Mouse (Mus musculus) hindbrain, embryonic 11.5 days (tissue): ENCODE measurements around the gene Pde7b. TPM values are rescaled to one million over a fixed set of nuclear protein-coding genes. Genes with fewer than 3 reads are reported as not detected.

Source experiments
- ATAC-seq: fragments of 200-750 bp; cut with Nextera tagmentation; 2 replicates; pipeline ENCODE4 v1.8.0; 2017; ENCODE audit warnings: mild to moderate bottlenecking, moderate TSS enrichment, moderate library complexity; ENCODE audit not compliant: low FRiP score
- DNase-seq: peaks from one replicate; pipeline ENCODE4 v3.0.0-alpha.2; 2015; ENCODE audit warnings: low spot score
- H3K27ac ChIP-seq: fragments of 300-500 bp; sonication (generic); 2 replicates; pipeline ENCODE4 v1.5.1; 2014; ENCODE audit warnings: mild to moderate bottlenecking, low read depth, low read length
- H3K27me3 ChIP-seq: fragments of 300-500 bp; sonication (generic); 2 replicates; pipeline ENCODE4 v1.6.1; 2014; ENCODE audit warnings: mild to moderate bottlenecking, low read length, moderate library complexity, mixed read lengths; ENCODE audit not compliant: control insufficient read depth, insufficient read depth
- H3K36me3 ChIP-seq: fragments of 300-500 bp; sonication (generic); 2 replicates; pipeline ENCODE4 v1.6.1; 2014; ENCODE audit warnings: mild to moderate bottlenecking, low read length, moderate library complexity, mixed read lengths; ENCODE audit not compliant: control insufficient read depth, insufficient read depth
- H3K4me1 ChIP-seq: fragments of 300-500 bp; sonication (generic); replicated peaks from 2 replicates; pipeline ENCODE4 v1.6.1; 2014; ENCODE audit warnings: low read length, mixed read lengths; ENCODE audit not compliant: control insufficient read depth, insufficient read depth
- H3K4me2 ChIP-seq: fragments of 300-500 bp; sonication (generic); replicated peaks from 2 replicates; pipeline ENCODE4 v1.6.1; 2014; ENCODE audit warnings: mild to moderate bottlenecking, low read depth, low read length
- H3K4me3 ChIP-seq: fragments of 300-500 bp; sonication (generic); 2 replicates; pipeline ENCODE4 v1.5.1; 2014; ENCODE audit warnings: low read depth, low read length
- H3K9ac ChIP-seq: fragments of 300-500 bp; sonication (generic); 2 replicates; pipeline ENCODE4 v1.6.1; 2014; ENCODE audit warnings: low read depth, low read length
- H3K9me3 ChIP-seq: fragments of 300-500 bp; sonication (generic); 2 replicates; pipeline ENCODE4 v1.6.1; 2016; ENCODE audit warnings: low read length; ENCODE audit not compliant: control insufficient read depth
- WGBS: fragments of 180-500 bp; shearing (Covaris S2); extraction: QIAGEN DNeasy Blood & Tissue Kit; methylation state at CpG from one replicate; pipeline ENCODE4 v1.1.7; 2014; 5-methylcytosine and 5-hydroxymethylcytosine counted together
- polyA plus RNA-seq: library from polyadenylated mRNA; unstranded; fragments of >200 nt; fragmentation: Nextera tagmentation; extraction: Ambion mirVana; gene quantifications from 2 replicates; pipeline ENCODE4 v1.2.1, GENCODE M21; 2014

Gene Pde7b
- polyA plus RNA-seq, 1 experiment from 2014 or later = 3.4 TPM

DNA sequence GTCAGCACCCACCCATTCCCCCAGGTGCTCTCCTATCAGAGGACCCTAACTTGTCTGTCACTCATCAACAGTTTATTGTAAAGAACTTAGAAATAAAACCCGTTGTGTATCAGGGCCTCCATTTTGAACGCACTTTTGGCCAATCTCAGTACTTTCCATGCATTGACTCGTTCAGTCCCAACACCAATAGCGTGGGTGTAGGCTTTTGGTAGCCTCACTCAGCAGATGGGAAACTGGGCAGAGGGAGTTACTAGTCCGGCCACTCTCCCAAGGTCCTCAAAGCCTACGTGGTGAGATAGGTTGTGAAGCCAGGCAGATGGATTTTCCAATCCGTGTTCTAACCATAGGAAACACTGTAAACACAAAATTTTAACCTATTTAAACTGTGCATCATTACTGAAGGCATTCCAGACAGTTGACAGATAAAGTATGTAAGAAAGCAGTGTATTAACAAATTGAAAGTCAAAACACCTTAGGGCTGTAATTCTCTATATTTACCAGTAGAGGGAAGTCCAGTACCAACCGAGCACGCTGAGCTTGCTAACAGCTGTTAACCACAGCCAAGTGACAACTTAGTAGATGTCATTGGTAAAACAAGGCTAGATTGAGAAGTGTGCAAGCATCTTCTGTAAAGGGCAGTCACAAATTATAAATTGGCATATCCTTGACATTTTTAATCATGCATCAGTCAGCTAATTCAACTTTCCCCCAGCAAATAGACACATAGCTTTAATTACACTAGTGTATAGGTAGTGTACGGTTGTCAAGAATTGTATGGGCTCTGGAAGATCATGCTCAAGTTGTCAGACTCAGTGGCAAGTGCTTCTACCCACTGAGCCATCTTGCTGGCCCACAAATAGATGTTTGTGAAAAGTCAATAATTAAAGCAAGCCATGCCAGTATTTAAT, 363.1 kb downstream of the Pde7b start:
- 64% methylated on average over 10 of the region's 10 CpGs for WGBS
- peak; percentile 39 for DNase-seq
- Histone ChIP-seq H3K36me3 (no peaks in the 10 kb centered on the region; the same call in 1 of the 2 replicates), H3K27me3 (no peaks in the 10 kb centered on the region), H3K27ac (no peak overlapping the region), H3K4me1 (no peaks in the 10 kb centered on the region), H3K9me3 (no peaks in the 10 kb centered on the region), H3K9ac (no peak overlapping the region), H3K4me3 (no peak overlapping the region), H3K4me2 (no peak overlapping the region)
- no peak for ATAC-seq

DNA sequence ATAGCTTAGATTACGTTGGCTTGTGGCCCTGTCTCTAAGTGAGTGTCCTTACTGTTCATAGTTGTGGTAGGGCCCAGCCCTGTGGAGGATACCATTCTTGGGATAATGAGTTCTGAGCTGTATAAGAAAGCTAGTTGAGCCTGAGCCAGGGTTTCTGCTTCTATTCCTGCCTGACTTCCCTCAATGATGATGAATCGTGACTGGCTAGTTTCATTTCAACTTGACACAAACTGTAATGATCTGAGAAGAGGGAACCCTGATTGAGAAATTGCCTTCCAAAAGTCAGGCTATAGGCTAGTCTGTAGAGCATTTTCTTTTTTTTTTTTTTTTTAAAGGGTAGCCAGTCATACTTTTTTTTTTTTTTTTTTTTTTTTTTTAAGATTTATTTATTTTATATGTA, 376.0 kb downstream of the Pde7b start:
- H3K4me2 ChIP-seq = 0 out of 2 replicates have a peak overlapping the region, but pooled peaks have one; percentile 75
- no peak overlapping the region for H3K4me3 ChIP-seq
- H3K27me3 ChIP-seq = no peaks in the 10 kb centered on the region
- no peaks in the 10 kb centered on the region for H3K9me3 ChIP-seq
- ATAC-seq = no peak
- no peak overlapping the region for H3K27ac ChIP-seq
- no peak overlapping the region for H3K9ac ChIP-seq
- no peaks in the 10 kb centered on the region for H3K4me1 ChIP-seq
- WGBS = 90% methylated on average over 2 of the region's 2 CpGs
- H3K36me3 ChIP-seq = no peaks in the 10 kb centered on the region
- DNase-seq = no peak

Other genes with a start within 250 kb of the Pde7b start
- 23.1 and 23.2 TPM in 2 replicates for gene Ahi1, start 227.5 kb upstream of the Pde7b start, polyA plus RNA-seq